10 mouse cellular contexts compared by ENCODE assay signal in the genomic region with DNA sequence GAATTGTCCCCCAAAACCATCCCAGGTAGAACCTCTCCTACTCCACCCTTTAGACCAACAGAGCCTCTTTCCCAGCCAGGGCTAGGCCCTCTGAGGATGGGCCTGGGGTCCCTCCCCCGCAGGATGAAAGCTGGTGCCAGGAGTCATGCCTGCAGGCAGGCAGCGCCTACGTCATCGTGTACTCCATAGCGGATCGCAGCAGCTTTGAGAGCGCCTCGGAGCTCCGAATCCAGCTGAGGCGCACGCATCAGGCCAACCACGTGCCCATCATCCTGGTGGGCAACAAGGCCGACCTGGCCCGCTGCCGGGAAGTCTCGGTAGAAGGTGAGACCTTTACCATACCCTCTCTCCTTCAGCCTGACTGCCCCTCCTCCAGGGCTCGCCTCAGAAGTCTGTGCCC. TPM values are rescaled to one million over a fixed set of nuclear protein-coding genes. Genes with fewer than 3 reads are reported as not detected.
DNase-seq lines count a peak whose midpoint lies in the region; ATAC-seq and TF ChIP-seq lines count a peak whose summit lies in the region.
"Had no signal": no experiment of that assay in that cellular context is flagged by ENCODE, and none has a peak within 500 bp of the region (broad histone marks: within the 10 kb centered on the region; RNA-seq: fewer than 3 reads in every experiment).

No protein-coding gene starts in this region.

- no peak for DNase-seq in heart, adult 8-10 months (ENCODE audit: low spot score)
- DNase-seq in neural tube, embryonic 10.5 days (ENCODE audit: extremely low spot score, low spot score), result no peak
- no peak for DNase-seq in limb, embryonic 10.5 days (ENCODE audit: low spot score)
- no peak for DNase-seq in frontal cortex, postnatal 36 days (ENCODE audit: low spot score in 2 of 2)
- DNase-seq in left cerebral cortex, adult 2 months (ENCODE audit: extremely low spot score in 1 of 2, low spot score in 2 of 2), result no peak
- DNase-seq in spleen, postnatal 10 days (ENCODE audit: low spot score in 2 of 2), result no peak

- no peak for ATAC-seq in heart, embryonic 11.5 days (replicated peaks; ENCODE audit: insufficient number of reproducible peaks, low FRiP score, low TSS enrichment)
- no peak for ATAC-seq in neural tube, embryonic 12.5 days (ENCODE audit: low FRiP score, low read depth)

- intact Hi-C loops in left cerebral cortex, adult 2 months (cut with DNase I), result no loop called here

- no peaks in the 10 kb centered on the region for H3K36me3 ChIP-seq in heart, embryonic 11.5 days (ENCODE audit: control insufficient read depth, insufficient read depth, low read length)
- H3K36me3 ChIP-seq in neural tube, embryonic 12.5 days, result no peaks in the 10 kb centered on the region
- H3K36me3 ChIP-seq in limb, embryonic 10.5 days, result no peaks in the 10 kb centered on the region

- H3K27ac ChIP-seq in heart, embryonic 11.5 days (ENCODE audit: low read depth, low read length), result peak overlapping the region; percentile 50; the same call in 1 of the 2 replicates
- no peak overlapping the region for H3K27ac ChIP-seq in neural tube, embryonic 12.5 days
- 0 out of 2 replicates have a peak overlapping the region, but pooled peaks have one; percentile 14 for H3K27ac ChIP-seq in limb, embryonic 10.5 days
- H3K27ac ChIP-seq in left cerebral cortex, adult 2 months, result no peak overlapping the region

- peak overlapping the region; percentile 56; the same call in 1 of the 2 replicates for H3K9ac ChIP-seq in heart, embryonic 11.5 days (ENCODE audit: low read depth, low read length)
- no peak overlapping the region for H3K9ac ChIP-seq in neural tube, embryonic 12.5 days

- H3K4me3 ChIP-seq in heart, embryonic 11.5 days (ENCODE audit: low read depth, low read length), result 0 out of 2 replicates have a peak overlapping the region, but pooled peaks have one; percentile 23
- no peak overlapping the region for H3K4me3 ChIP-seq in neural tube, embryonic 12.5 days
- peak overlapping the region; percentile 28 for H3K4me3 ChIP-seq in limb, embryonic 10.5 days
- no peak overlapping the region for H3K4me3 ChIP-seq in left cerebral cortex, adult 2 months

- peaks cover 10% of the 10 kb centered on the region for H3K27me3 ChIP-seq in heart, embryonic 11.5 days (ENCODE audit: control insufficient read depth, insufficient read depth, low read length)
- H3K27me3 ChIP-seq in neural tube, embryonic 12.5 days (replicated peaks), result peaks cover 18% of the 10 kb centered on the region
- peaks cover 51% of the 10 kb centered on the region for H3K27me3 ChIP-seq in limb, embryonic 10.5 days (ENCODE audit: low read depth, poor library complexity, severe bottlenecking)

- peak overlapping the region; percentile 58 for H3K4me2 ChIP-seq in heart, embryonic 11.5 days
- peak overlapping the region; percentile 32; the same call in 1 of the 2 replicates for H3K4me2 ChIP-seq in neural tube, embryonic 12.5 days (replicated peaks)

- peaks cover 22% of the 10 kb centered on the region for H3K4me1 ChIP-seq in heart, embryonic 11.5 days (ENCODE audit: control insufficient read depth, insufficient read depth, low read length)
- no peaks in the 10 kb centered on the region for H3K4me1 ChIP-seq in neural tube, embryonic 12.5 days
- peaks cover 17% of the 10 kb centered on the region for H3K4me1 ChIP-seq in limb, embryonic 10.5 days

- 14% methylated on average over 17 of the region's 17 CpGs for WGBS in heart, embryonic 11.5 days (ENCODE audit: insufficient replicate concordance)
- 67% methylated on average over 17 of the region's 17 CpGs for WGBS in neural tube, embryonic 12.5 days
- WGBS in limb, embryonic 10.5 days, result 46% methylated on average over 17 of the region's 17 CpGs

- TF ChIP-seq CTCF in left cerebral cortex, adult 2 months (IDR thresholded peaks at IDR 0.05), result no peak

- H3K9me3 ChIP-seq in heart, embryonic 11.5 days (replicated peaks; ENCODE audit: control insufficient read depth, low read length), result no peaks in the 10 kb centered on the region
- H3K9me3 ChIP-seq in neural tube, embryonic 12.5 days, result no peaks in the 10 kb centered on the region
- H3K9me3 ChIP-seq in limb, embryonic 10.5 days (replicated peaks), result no peaks in the 10 kb centered on the region

RNA-seq across cellular contexts. Expression of gene Rem1, which starts 6.6 kb away (rescaled TPM):
- 5.8 and 6.1 TPM in 2 replicates for polyA plus RNA-seq in heart, embryonic 11.5 days (2014; fragmentation: Nextera tagmentation; extraction: Ambion mirVana)
- total RNA-seq in heart, adult 8-10 months (2022), result 1 to 10 TPM; 5.1 to 5.6 (median 5.2) TPM
- polyA plus RNA-seq in neural tube, embryonic 12.5 days (2016; fragmentation: Nextera tagmentation; extraction: Ambion mirVana), result 0.23 and 0.30 TPM in 2 replicates
- 0.41 and 0.46 TPM in 2 replicates for polyA plus RNA-seq in limb, embryonic 10.5 days (2016; fragmentation: Nextera tagmentation; extraction: Ambion mirVana)
- total RNA-seq in left cerebral cortex, adult 2 months (2021), result under 1 TPM; 0.65 to 0.68 TPM

RNA-seq across cellular contexts. Expression of gene Defb25, which starts 10.5 kb away (rescaled TPM):
- polyA plus RNA-seq in heart, embryonic 11.5 days (2014; fragmentation: Nextera tagmentation; extraction: Ambion mirVana), result 1.2 and 1.4 TPM in 2 replicates
- total RNA-seq in heart, adult 8-10 months (2022), result not detected
- polyA plus RNA-seq in neural tube, embryonic 12.5 days (2016; fragmentation: Nextera tagmentation; extraction: Ambion mirVana), result not detected in 2 replicates
- not detected in 2 replicates for polyA plus RNA-seq in limb, embryonic 10.5 days (2016; fragmentation: Nextera tagmentation; extraction: Ambion mirVana)
- not detected for total RNA-seq in left cerebral cortex, adult 2 months (2021)
- total RNA-seq: liver, adult 2 months had no signal
- polyA plus RNA-seq: frontal cortex, adult 2 months; liver, adult 2 months had no signal

RNA-seq across cellular contexts. Expression of gene Defb36, which starts 29.2 kb away (rescaled TPM):
- not detected in 2 replicates for polyA plus RNA-seq in heart, embryonic 11.5 days (2014; fragmentation: Nextera tagmentation; extraction: Ambion mirVana)
- total RNA-seq in heart, adult 8-10 months (2022), result not detected
- polyA plus RNA-seq in neural tube, embryonic 12.5 days (2016; fragmentation: Nextera tagmentation; extraction: Ambion mirVana), result not detected in 2 replicates
- polyA plus RNA-seq in limb, embryonic 10.5 days (2016; fragmentation: Nextera tagmentation; extraction: Ambion mirVana), result not detected in 2 replicates
- total RNA-seq in left cerebral cortex, adult 2 months (2021), result not detected
- total RNA-seq: liver, adult 2 months had no signal
- polyA plus RNA-seq: frontal cortex, adult 2 months; liver, adult 2 months had no signal

RNA-seq across cellular contexts. Expression of gene Defb45, which starts 34.1 kb away (rescaled TPM):
- polyA plus RNA-seq in heart, embryonic 11.5 days (2014; fragmentation: Nextera tagmentation; extraction: Ambion mirVana), result not detected in 2 replicates
- total RNA-seq in heart, adult 8-10 months (2022), result not detected
- not detected in 2 replicates for polyA plus RNA-seq in neural tube, embryonic 12.5 days (2016; fragmentation: Nextera tagmentation; extraction: Ambion mirVana)
- polyA plus RNA-seq in limb, embryonic 10.5 days (2016; fragmentation: Nextera tagmentation; extraction: Ambion mirVana), result not detected in 2 replicates
- total RNA-seq in left cerebral cortex, adult 2 months (2021), result not detected
- total RNA-seq: liver, adult 2 months had no signal
- polyA plus RNA-seq: frontal cortex, adult 2 months; liver, adult 2 months had no signal

RNA-seq across cellular contexts. Expression of gene H13, which starts 35.9 kb away (rescaled TPM):
- 92.3 and 92.8 TPM in 2 replicates for polyA plus RNA-seq in heart, embryonic 11.5 days (2014; fragmentation: Nextera tagmentation; extraction: Ambion mirVana)
- total RNA-seq in heart, adult 8-10 months (2022), result 10 to 100 TPM; 34.4 to 36.3 (median 35.1) TPM
- 141 and 145 TPM in 2 replicates for polyA plus RNA-seq in neural tube, embryonic 12.5 days (2016; fragmentation: Nextera tagmentation; extraction: Ambion mirVana)
- 104 and 118 TPM in 2 replicates for polyA plus RNA-seq in limb, embryonic 10.5 days (2016; fragmentation: Nextera tagmentation; extraction: Ambion mirVana)
- 10 to 100 TPM; 77.2 to 82.2 TPM for total RNA-seq in left cerebral cortex, adult 2 months (2021)

Comparison
In these comparisons a context has a peak if more than half of its experiments do, and no peak if none do; other contexts are left out.
1. H3K27ac ChIP-seq: peak in heart, embryonic 11.5 days (single experiment) and limb, embryonic 10.5 days (single experiment); none in neural tube, embryonic 12.5 days (single experiment) and left cerebral cortex, adult 2 months (single experiment).
2. H3K4me3 ChIP-seq: peak in heart, embryonic 11.5 days (single experiment) and limb, embryonic 10.5 days (single experiment); none in neural tube, embryonic 12.5 days (single experiment) and left cerebral cortex, adult 2 months (single experiment).